Mouse (Mus musculus): Measurements from ENCODE around the gene Ifngr1. TPM values are rescaled to one million over a fixed set of nuclear protein-coding genes. Genes with fewer than 3 reads are reported as not detected.

Gene Ifngr1
- polyA plus RNA-seq (2015; fragmentation: Nextera tagmentation; extraction: Ambion mirVana): 32.8 and 33.3 TPM in 2 replicates

DNA sequence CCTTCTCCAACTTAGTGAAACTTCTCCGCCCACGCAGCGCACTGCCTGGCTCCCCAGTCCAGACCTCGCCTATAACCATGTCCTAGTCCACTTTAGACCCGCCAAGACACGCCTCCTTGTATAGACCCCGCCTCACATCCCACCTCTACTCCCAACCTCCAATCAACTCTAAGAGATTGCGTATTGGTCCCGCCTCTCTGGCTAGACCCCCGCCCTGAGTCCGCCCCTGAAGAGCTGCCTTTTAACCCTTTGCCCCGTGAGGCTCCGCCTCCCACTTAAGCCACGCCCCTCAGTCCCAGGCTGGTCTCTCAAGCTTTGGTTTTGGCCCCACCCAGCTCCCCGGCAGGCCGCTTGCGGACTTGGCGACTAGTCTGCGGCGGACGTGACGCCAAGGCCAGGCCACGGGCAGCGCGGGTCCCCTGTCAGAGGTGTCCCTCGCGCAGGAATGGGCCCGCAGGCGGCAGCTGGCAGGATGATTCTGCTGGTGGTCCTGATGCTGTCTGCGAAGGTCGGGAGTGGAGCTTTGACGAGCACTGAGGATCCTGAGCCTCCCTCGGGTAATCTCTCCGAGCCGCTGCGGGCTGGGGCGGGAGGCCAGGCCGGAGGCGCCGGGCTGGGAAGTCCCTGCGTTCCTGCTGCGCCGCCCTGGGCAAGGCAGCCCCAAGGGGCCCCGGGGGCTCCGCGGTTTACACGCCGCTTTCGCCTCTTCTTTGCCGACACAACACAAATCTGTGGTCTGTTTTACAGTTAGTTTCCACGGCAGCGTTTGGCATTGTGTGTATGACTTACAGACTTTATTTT lies at the start of gene Ifngr1:
Gene Ifngr1 (plus strand): TSS at position 309 of the 801 bp plus-strand sequence.
- WGBS: under 1% methylated on average over 52 of the region's 52 CpGs
- Histone ChIP-seq H3K36me3 (no peaks in the 10 kb centered on the region), H3K9me3 (no peaks in the 10 kb centered on the region), H3K27ac (replicated peaks) (peak within 1 kb of the TSS; percentile 89), H3K27me3 (replicated peaks) (no peaks in the 10 kb centered on the region), H3K4me2 (peak within 1 kb of the TSS; percentile 82), H3K4me1 (peaks cover 40% of the 10 kb centered on the region), H3K4me3 (peak within 1 kb of the TSS; percentile 83), H3K9ac (peak within 1 kb of the TSS; percentile 89)
- ATAC-seq (ENCODE audit: extremely low read depth, insufficient number of reproducible peaks, low FRiP score, low TSS enrichment): peak; percentile 99

DNA sequence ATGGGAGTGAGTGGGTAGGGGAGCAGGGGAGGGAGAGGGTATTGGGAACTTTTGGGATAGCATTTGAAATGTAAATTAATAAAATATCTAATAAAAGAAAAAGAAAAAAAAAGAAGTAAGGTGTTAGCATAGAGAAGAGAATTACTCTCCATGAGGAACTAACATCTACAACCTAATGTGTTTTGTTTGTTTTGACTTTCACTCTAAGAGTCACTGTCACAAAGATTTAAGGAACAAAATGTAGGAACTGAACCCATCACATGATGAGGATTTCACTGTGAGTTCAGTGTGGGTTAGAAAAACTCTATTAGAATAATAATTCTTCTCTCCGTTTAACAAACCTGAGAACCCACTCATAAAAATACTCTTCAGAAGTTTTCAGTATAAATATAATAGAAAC lies 44.9 kb upstream of the Ifngr1 start:
- Histone ChIP-seq H3K27ac (replicated peaks) (no peak overlapping the region), H3K9ac (no peak overlapping the region), H3K4me2 (no peak overlapping the region), H3K9me3 (no peaks in the 10 kb centered on the region; the same call in 1 of the 2 replicates), H3K4me1 (no peaks in the 10 kb centered on the region), H3K4me3 (no peak overlapping the region), H3K27me3 (replicated peaks) (no peaks in the 10 kb centered on the region), H3K36me3 (no peaks in the 10 kb centered on the region)
- no peak for ATAC-seq (ENCODE audit: extremely low read depth, insufficient number of reproducible peaks, low FRiP score, low TSS enrichment)
- 90% methylated on average over 1 of the region's 1 CpGs for WGBS

DNA sequence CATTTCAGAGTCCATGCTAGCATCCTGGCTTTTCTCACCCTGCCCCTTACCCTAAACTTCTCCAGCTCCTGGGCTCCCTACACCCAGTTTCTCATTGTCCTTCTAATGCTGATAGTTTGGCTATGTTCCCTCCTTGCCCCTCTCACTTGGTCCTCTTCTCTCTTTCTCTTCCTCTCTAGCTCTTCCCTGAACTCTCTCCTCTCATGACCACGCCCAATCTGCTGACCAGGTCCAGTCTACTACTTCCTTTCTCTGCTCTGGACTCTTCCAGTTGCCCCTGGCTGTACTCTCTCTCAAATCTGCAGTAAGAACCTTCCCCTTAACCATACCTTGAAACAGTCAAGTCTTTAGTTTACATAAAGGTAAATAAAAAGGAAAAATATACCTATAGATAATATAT lies 43.7 kb upstream of the Ifngr1 start:
- no peaks in the 10 kb centered on the region for H3K36me3 ChIP-seq
- no peak overlapping the region for H3K9ac ChIP-seq
- 59% methylated on average over 1 of the region's 1 CpGs for WGBS
- ATAC-seq (ENCODE audit: extremely low read depth, insufficient number of reproducible peaks, low FRiP score, low TSS enrichment): no peak
- no peaks in the 10 kb centered on the region; the same call in 1 of the 2 replicates for H3K9me3 ChIP-seq
- H3K27ac ChIP-seq (replicated peaks): no peak overlapping the region
- no peak overlapping the region for H3K4me3 ChIP-seq
- no peaks in the 10 kb centered on the region for H3K27me3 ChIP-seq (replicated peaks)
- no peak overlapping the region for H3K4me2 ChIP-seq
- no peaks in the 10 kb centered on the region for H3K4me1 ChIP-seq

DNA sequence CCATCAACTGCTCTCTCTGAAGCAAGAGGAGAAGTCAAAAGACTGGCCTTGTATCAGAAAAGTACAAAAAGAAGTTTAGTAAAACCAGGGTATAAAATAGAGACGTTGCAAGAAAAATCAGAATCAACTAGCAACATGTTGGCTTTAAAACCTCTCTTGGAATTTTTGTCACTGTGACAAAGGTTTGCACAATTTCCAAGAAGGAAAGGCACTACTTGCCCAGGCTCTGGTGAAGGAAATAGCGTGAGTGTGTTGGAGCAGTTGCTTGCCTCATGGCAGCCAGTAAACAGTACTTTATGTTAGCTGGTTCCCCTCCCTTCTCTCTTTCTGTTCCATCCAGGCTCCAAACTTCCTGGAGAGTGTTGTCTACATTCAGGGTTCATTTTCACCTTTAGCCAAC lies 43.3 kb upstream of the Ifngr1 start:
- Histone ChIP-seq H3K4me2 (no peak overlapping the region), H3K9me3 (no peaks in the 10 kb centered on the region; the same call in 1 of the 2 replicates), H3K36me3 (no peaks in the 10 kb centered on the region), H3K27me3 (replicated peaks) (no peaks in the 10 kb centered on the region), H3K27ac (replicated peaks) (no peak overlapping the region), H3K4me3 (no peak overlapping the region), H3K4me1 (no peaks in the 10 kb centered on the region), H3K9ac (no peak overlapping the region)
- WGBS: 73% methylated on average over 2 of the region's 2 CpGs
- ATAC-seq (ENCODE audit: extremely low read depth, insufficient number of reproducible peaks, low FRiP score, low TSS enrichment): no peak

DNA sequence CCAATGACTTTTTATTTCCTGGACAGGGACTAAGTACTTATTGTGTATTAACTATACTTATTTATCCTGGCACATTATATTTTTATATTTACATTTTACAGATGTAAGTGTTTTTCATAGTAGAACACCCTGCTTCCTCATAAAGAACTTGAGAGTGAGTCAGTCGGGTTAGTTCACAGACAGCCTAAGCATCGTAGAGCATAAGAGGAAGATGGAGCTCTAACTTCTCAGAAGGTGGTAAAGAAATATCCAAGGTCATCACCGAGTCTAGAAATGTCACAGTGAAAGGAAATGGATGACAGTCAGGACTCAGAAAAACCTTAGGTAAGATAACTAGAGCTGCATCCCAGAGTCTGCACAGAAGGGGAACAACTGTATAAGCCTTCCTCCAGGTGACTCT lies 40.2 kb upstream of the Ifngr1 start:
- Histone ChIP-seq H3K36me3 (no peaks in the 10 kb centered on the region), H3K4me3 (no peak overlapping the region), H3K4me1 (no peaks in the 10 kb centered on the region), H3K4me2 (no peak overlapping the region), H3K9ac (no peak overlapping the region), H3K27me3 (replicated peaks) (no peaks in the 10 kb centered on the region), H3K9me3 (no peaks in the 10 kb centered on the region; the same call in 1 of the 2 replicates), H3K27ac (replicated peaks) (no peak overlapping the region)
- 80% methylated on average over 3 of the region's 3 CpGs for WGBS
- no peak for ATAC-seq (ENCODE audit: extremely low read depth, insufficient number of reproducible peaks, low FRiP score, low TSS enrichment)

DNA sequence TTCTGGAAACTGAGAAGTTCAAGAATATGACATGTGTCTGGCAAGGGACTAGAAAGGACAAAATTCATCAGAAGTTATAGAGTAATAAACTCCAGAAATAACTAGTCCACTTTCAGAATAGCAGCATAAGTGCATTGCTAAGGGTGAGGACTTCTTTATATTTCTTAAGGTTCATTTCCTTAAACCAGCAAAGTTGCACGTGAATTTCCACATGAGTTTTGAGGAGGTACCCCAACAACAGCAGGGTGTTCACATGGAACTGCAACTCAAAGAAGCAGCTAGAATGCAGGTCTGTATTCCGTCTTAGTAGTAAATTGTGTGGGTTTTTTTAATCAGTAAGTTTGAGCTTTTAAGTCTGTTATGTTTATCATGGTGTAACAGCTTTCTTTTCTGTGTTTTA lies 37.9 kb upstream of the Ifngr1 start:
- no peak overlapping the region for H3K9ac ChIP-seq
- ATAC-seq (ENCODE audit: extremely low read depth, insufficient number of reproducible peaks, low FRiP score, low TSS enrichment): no peak
- H3K4me3 ChIP-seq: no peak overlapping the region
- H3K4me1 ChIP-seq: no peaks in the 10 kb centered on the region
- WGBS: 67% methylated on average over 2 of the region's 2 CpGs
- no peak overlapping the region for H3K27ac ChIP-seq (replicated peaks)
- no peak overlapping the region for H3K4me2 ChIP-seq
- H3K9me3 ChIP-seq: no peaks in the 10 kb centered on the region
- no peaks in the 10 kb centered on the region for H3K36me3 ChIP-seq
- no peaks in the 10 kb centered on the region for H3K27me3 ChIP-seq (replicated peaks)

DNA sequence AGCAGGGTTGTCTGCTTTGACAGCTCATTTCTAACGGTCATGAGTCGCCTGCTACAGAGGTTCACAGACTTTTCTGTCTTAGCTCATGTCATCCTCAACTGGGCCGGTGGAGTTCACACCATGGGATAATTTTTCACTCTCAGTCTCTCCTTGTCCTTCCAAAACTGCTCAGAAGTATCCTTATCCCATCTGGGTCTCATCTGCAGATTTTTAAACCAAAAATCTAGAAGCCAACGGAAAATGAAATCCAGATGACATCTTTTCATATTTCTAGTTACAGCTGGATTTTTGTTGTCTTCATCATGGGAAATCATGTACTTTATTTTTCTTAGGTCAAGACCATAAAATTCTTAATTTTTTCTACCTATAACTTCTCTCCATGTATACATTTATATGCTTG lies 34.1 kb upstream of the Ifngr1 start:
- no peak for ATAC-seq (ENCODE audit: extremely low read depth, insufficient number of reproducible peaks, low FRiP score, low TSS enrichment)
- Histone ChIP-seq H3K4me1 (no peaks in the 10 kb centered on the region), H3K9me3 (no peaks in the 10 kb centered on the region), H3K4me3 (no peak overlapping the region), H3K4me2 (no peak overlapping the region), H3K9ac (no peak overlapping the region), H3K36me3 (no peaks in the 10 kb centered on the region), H3K27me3 (replicated peaks) (no peaks in the 10 kb centered on the region), H3K27ac (replicated peaks) (no peak overlapping the region)
- WGBS: 70% methylated on average over 4 of the region's 4 CpGs

DNA sequence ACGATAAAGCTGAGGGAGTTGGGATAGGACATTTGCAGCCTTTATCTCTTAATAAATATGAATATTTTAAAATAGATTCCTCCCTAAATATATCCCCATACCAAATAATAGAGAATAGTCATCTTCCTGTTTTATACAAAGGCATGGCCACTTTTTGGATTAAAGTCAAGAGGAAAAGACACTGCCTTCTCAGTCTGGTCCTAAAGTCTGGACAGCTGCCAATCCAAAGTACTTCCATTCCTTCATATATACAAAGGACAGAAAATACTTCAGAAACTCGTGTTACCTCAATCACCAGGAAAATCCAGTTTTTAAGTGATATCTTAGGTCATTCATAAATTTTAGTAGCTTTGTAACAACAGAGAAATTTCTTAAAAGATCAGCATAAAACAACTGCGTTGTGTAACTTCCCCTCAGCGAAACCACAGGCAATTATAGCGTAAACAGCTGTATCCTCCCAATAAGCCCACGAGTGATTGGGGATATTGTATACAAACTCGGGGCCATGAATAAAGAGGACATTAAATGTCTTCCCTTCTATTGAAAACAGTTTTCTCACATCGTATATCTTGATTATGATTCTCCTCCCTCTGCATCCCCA lies 32.1 kb upstream of the Ifngr1 start:
- ATAC-seq (ENCODE audit: extremely low read depth, insufficient number of reproducible peaks, low FRiP score, low TSS enrichment): no peak
- H3K9me3 ChIP-seq: no peaks in the 10 kb centered on the region
- H3K27ac ChIP-seq (replicated peaks): no peak overlapping the region
- no peak overlapping the region for H3K4me2 ChIP-seq
- 67% methylated on average over 8 of the region's 8 CpGs for WGBS
- no peak overlapping the region for H3K4me3 ChIP-seq
- H3K27me3 ChIP-seq (replicated peaks): no peaks in the 10 kb centered on the region
- H3K4me1 ChIP-seq: no peaks in the 10 kb centered on the region
- no peaks in the 10 kb centered on the region for H3K36me3 ChIP-seq
- no peak overlapping the region for H3K9ac ChIP-seq

DNA sequence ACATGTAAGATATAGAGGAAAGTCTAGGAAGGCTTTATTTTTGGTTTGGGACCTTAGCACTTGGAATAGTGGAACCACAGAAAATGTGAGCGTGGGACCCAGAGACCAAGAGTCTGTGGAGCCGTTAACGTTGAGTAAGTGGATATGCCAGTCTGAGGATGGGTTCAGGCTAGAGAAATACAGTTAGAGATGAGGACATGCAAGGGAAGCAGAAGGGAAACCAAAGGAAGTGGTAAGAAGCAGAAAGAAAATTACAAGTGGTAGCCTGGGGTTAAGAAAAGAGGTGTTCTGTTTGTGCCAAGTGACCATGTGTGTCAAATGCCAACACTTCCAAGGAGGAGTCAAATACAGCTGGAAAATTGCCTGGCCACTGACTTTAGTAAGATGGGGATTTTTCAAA lies 29.2 kb upstream of the Ifngr1 start:
- ATAC-seq (ENCODE audit: extremely low read depth, insufficient number of reproducible peaks, low FRiP score, low TSS enrichment): no peak
- H3K27me3 ChIP-seq (replicated peaks): no peaks in the 10 kb centered on the region

DNA sequence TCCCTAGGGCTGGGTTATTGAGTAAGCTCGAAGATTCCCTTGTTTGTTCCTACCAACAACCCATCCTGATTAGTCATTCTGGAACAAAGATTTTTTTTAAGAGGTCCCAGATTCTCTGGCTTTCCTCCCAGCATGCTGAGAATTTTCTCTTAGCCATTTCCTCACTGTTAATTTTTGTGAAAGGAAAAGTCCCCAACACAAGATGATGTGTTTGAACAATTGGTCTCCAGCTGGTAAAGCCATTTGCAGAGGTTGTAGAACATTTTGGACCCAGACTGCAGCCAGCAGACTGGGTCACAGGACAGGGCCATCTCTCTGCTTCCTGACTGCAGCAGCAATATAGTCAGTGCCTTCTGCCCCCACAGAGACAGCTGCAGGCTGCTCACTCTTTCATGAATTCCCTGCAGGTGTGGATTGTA lies 28.3 kb upstream of the Ifngr1 start:
- Histone ChIP-seq H3K4me3 (no peak overlapping the region), H3K4me1 (no peaks in the 10 kb centered on the region), H3K4me2 (no peak overlapping the region), H3K9me3 (no peaks in the 10 kb centered on the region), H3K27me3 (replicated peaks) (no peaks in the 10 kb centered on the region), H3K9ac (no peak overlapping the region), H3K36me3 (no peaks in the 10 kb centered on the region), H3K27ac (replicated peaks) (no peak overlapping the region)
- ATAC-seq (ENCODE audit: extremely low read depth, insufficient number of reproducible peaks, low FRiP score, low TSS enrichment): no peak
- WGBS: 71% methylated on average over 1 of the region's 1 CpGs

More for the DNA sequence above, 29.2 kb upstream of the Ifngr1 start:
- H3K9ac ChIP-seq: no peak overlapping the region
- H3K36me3 ChIP-seq: no peaks in the 10 kb centered on the region
- H3K27ac ChIP-seq (replicated peaks): no peak overlapping the region
- H3K4me1 ChIP-seq: no peaks in the 10 kb centered on the region
- H3K4me2 ChIP-seq: no peak overlapping the region
- no peaks in the 10 kb centered on the region for H3K9me3 ChIP-seq
- no peak overlapping the region for H3K4me3 ChIP-seq
- 92% methylated on average over 3 of the region's 3 CpGs for WGBS

DNA sequence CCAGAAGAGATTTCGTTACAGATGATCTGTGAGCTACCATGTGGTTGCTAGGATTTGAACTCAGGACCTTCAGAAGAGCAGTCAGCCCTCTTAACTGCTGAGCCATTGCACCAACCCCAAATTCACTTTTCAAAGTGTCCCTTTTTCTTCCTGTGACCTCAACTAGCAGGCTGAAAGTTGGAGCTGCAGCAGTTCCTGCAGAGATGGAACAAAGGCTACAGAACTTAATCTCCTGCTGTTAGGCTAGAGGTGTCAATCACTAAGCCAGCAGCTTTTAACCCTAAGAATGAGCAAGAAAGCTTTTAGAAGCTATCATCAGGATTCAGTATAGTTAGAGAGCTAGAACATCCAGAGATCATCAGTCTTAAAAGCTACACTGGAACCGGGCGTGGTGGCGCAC lies 24.3 kb upstream of the Ifngr1 start:
- Histone ChIP-seq H3K9me3 (no peaks in the 10 kb centered on the region), H3K4me3 (no peak overlapping the region), H3K27me3 (replicated peaks) (no peaks in the 10 kb centered on the region), H3K9ac (no peak overlapping the region), H3K4me2 (no peak overlapping the region), H3K27ac (replicated peaks) (no peak overlapping the region), H3K4me1 (peaks cover 3% of the 10 kb centered on the region; the same call in 1 of the 2 replicates), H3K36me3 (no peaks in the 10 kb centered on the region)
- ATAC-seq (ENCODE audit: extremely low read depth, insufficient number of reproducible peaks, low FRiP score, low TSS enrichment): no peak
- 92% methylated on average over 4 of the region's 4 CpGs for WGBS

DNA sequence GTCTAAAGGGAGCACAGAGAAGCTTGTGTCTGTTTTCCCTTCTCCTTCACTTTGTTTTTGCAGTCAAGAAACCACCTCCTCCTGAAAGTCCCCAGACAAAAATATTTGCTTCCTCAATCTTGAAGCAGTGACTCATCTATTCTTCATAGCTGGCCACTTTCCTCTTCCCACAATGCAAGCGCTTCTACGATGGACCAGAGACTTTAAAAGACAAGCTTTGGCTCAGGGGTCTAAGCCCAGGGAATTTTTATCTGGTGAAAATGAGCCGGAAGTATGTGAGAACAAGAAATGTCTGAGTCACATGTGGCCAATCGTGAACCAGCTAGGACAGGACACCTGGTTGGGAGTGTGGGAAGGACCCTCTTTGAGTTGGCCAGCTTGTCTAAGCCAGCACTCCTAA lies 21.5 kb upstream of the Ifngr1 start:
- WGBS: 55% methylated on average over 4 of the region's 4 CpGs
- H3K4me1 ChIP-seq: peaks cover 3% of the 10 kb centered on the region; the same call in 1 of the 2 replicates
- ATAC-seq (ENCODE audit: extremely low read depth, insufficient number of reproducible peaks, low FRiP score, low TSS enrichment): no peak

More for the DNA sequence above, 21.5 kb upstream of the Ifngr1 start:
- no peak overlapping the region; the same call in 1 of the 2 replicates for H3K27ac ChIP-seq (replicated peaks)
- no peak overlapping the region for H3K4me2 ChIP-seq
- no peak overlapping the region for H3K9ac ChIP-seq
- no peaks in the 10 kb centered on the region for H3K9me3 ChIP-seq
- H3K27me3 ChIP-seq (replicated peaks): no peaks in the 10 kb centered on the region
- no peak overlapping the region for H3K4me3 ChIP-seq
- H3K36me3 ChIP-seq: no peaks in the 10 kb centered on the region
